Mouse (Mus musculus) neutrophil, adult 65 days (primary cell): ENCODE measurements around the gene Ghdc. TPM values are rescaled to one million over a fixed set of nuclear protein-coding genes. Genes with fewer than 3 reads are reported as not detected.

Experiments used
- total RNA-seq: library from RNA; stranded (reverse); gene quantifications from 2 replicates; pipeline ENCODE4 v1.2.4, GENCODE M21; 2023

Gene Ghdc
- total RNA-seq: 8.8 and 13.0 TPM in 2 replicates

GRCm38 (mm10) chr11:100770646-100771408 is at the start of gene Ghdc:
Gene Ghdc, minus strand, starts transcription at chr11:100770957.

DNA sequence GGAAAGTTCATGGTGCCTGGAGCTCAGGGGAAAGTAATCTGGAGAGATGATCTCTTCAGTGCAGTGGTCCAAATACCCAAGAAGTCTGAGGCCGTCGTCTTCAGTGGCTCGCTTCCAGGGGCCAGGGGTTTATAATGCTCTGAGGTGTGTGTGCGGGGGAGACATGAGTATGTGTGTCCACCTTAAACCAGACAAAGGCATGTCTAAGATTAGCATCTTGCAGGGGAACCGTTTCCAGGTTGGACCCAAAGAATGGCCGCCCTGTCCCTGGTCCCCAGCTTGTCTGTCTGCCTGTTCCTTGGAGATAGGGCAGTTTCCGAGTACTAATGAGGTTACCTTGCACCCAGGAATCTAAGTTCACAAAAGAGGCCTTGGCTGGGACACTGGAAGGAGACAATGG is 7.9 kb downstream of the Ghdc start, which contains the start of gene Hcrt:
Gene Hcrt (minus strand): TSS at position 101 of the 400 bp plus-strand sequence.

GRCm38 (mm10) chr11:100759611-100760233 is 11.0 kb downstream of the Ghdc start, which contains the start of gene Kcnh4:
Gene Kcnh4, minus strand, starts transcription at chr11:100759942.

DNA sequence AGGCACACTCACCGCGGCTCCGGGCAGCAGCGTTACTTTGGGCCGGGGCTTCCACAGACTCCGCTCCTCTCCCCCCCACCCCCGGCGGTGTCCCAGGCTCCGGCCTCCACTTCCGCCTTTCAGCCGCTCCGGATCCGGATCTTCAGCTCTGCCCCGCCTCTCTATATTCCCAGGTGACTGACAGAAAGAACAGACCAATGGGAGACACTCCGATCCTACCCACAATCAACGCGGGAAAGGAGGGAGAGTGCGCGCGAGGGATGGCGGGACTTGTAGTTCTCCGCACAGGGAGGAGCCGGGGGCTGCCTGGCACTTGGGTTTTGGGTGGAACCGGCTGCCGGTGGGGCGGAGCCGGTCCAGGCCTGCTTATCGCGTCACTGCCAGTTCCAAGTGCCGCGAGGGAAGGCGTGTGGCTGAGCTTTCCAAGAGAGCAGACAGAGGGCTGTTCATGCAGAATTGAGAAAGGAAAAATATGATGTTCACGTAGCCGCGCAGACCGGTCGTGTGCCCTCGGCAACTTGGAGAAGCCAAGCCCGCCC is 32.6 kb downstream of the Ghdc start, which contains the start of gene Rab5c:
Gene Rab5c (minus strand): TSS at position 150 of the 539 bp plus-strand sequence.

Other genes with a start within 250 kb of the Ghdc start
- gene Acly, start 243.0 kb downstream of the Ghdc start, total RNA-seq: 116 and 138 TPM in 2 replicates
- gene Ttc25, start 225.3 kb downstream of the Ghdc start, total RNA-seq: not detected in 2 replicates
- 8.8 and 11.1 TPM in 2 replicates for gene Cnp, start 196.1 kb downstream of the Ghdc start, total RNA-seq
- 38.6 and 41.5 TPM in 2 replicates for gene Nkiras2, start 151.7 kb downstream of the Ghdc start, total RNA-seq
- gene Dnajc7, start 150.8 kb downstream of the Ghdc start, total RNA-seq: 130 and 149 TPM in 2 replicates
- not detected in 2 replicates for gene Zfp385c, start 78.5 kb downstream of the Ghdc start, total RNA-seq
- gene Dhx58, start 66.7 kb downstream of the Ghdc start, total RNA-seq: 24.0 and 25.9 TPM in 2 replicates
- gene Kat2a, start 58.5 kb downstream of the Ghdc start, total RNA-seq: 7.2 and 8.3 TPM in 2 replicates
- gene Hspb9, start 57.1 kb downstream of the Ghdc start, total RNA-seq: not detected in 2 replicates
- 158 and 168 TPM in 2 replicates for gene Rab5c, start 32.7 kb downstream of the Ghdc start, total RNA-seq
- not detected in 2 replicates for gene Kcnh4, start 11.0 kb downstream of the Ghdc start, total RNA-seq
- gene Hcrt, start 8.0 kb downstream of the Ghdc start, total RNA-seq: not detected in 2 replicates
- 82.0 and 86.7 TPM in 2 replicates for gene Stat5b, start 79.8 kb upstream of the Ghdc start, total RNA-seq
- 24.8 and 31.5 TPM in 2 replicates for gene Stat5a, start 88.4 kb upstream of the Ghdc start, total RNA-seq
- gene Stat3, start 168.6 kb upstream of the Ghdc start, total RNA-seq: 385 and 488 TPM in 2 replicates
- gene Cavin1, start 199.9 kb upstream of the Ghdc start, total RNA-seq: 0.48 and 0.98 TPM in 2 replicates
- 85.5 and 131 TPM in 2 replicates for gene Atp6v0a1, start 238.5 kb upstream of the Ghdc start, total RNA-seq